Mouse (Mus musculus): Measurements from ENCODE around the gene Kcnc1. TPM values are rescaled to one million over a fixed set of nuclear protein-coding genes. Genes with fewer than 3 reads are reported as not detected.
A peak's percentile ranks its signal among the peaks of the same experiment; 100 is the strongest.

Gene Kcnc1
- total RNA-seq, 2 experiments from 2014 or later, result 120 TPM

- no peak overlapping the region for H3K4me3 ChIP-seq
- no peak overlapping the region for H3K27ac ChIP-seq
- no peak for TF ChIP-seq CTCF (conservative IDR thresholded peaks at IDR 0.05)
- no peak for DNase-seq (ENCODE audit: low spot score in 2 of 2)
Measured at GRCm38 (mm10) chr7:46475464-46475863, 79.2 kb downstream of the Kcnc1 start.

GRCm38 (mm10) chr7:46477456-46477855 lies 81.2 kb downstream of the Kcnc1 start:
- no peak for TF ChIP-seq CTCF (conservative IDR thresholded peaks at IDR 0.05)
- Histone ChIP-seq H3K27ac (no peak overlapping the region), H3K4me3 (no peak overlapping the region)
- DNase-seq (ENCODE audit: low spot score in 2 of 2), result no peak

GRCm38 (mm10) chr7:46479793-46480192 lies 83.5 kb downstream of the Kcnc1 start:
- Histone ChIP-seq H3K27ac (no peak overlapping the region), H3K4me3 (no peak overlapping the region)
- no peak for TF ChIP-seq CTCF (conservative IDR thresholded peaks at IDR 0.05)
- peak; percentile 23 to 41 for DNase-seq (ENCODE audit: low spot score in 2 of 2)

GRCm38 (mm10) chr7:46482099-46482531 lies 85.8 kb downstream of the Kcnc1 start:
- no peak for TF ChIP-seq CTCF (conservative IDR thresholded peaks at IDR 0.05)
- Histone ChIP-seq H3K27ac (no peak overlapping the region), H3K4me3 (no peak overlapping the region)
- DNase-seq (ENCODE audit: low spot score in 2 of 2), result no peak

- H3K27ac ChIP-seq, result no peak overlapping the region
- no peak overlapping the region for H3K4me3 ChIP-seq
- no peak for TF ChIP-seq CTCF (conservative IDR thresholded peaks at IDR 0.05)
- no peak for DNase-seq (ENCODE audit: low spot score in 2 of 2)
Measured at GRCm38 (mm10) chr7:46483050-46483449, 86.8 kb downstream of the Kcnc1 start.

GRCm38 (mm10) chr7:46484223-46484622 lies 87.9 kb downstream of the Kcnc1 start:
- Histone ChIP-seq H3K4me3 (no peak overlapping the region), H3K27ac (no peak overlapping the region)
- no peak for DNase-seq (ENCODE audit: low spot score in 2 of 2)
- TF ChIP-seq CTCF (conservative IDR thresholded peaks at IDR 0.05), result no peak

GRCm38 (mm10) chr7:46486761-46487160 lies 90.5 kb downstream of the Kcnc1 start:
- TF ChIP-seq CTCF (conservative IDR thresholded peaks at IDR 0.05), result no peak
- Histone ChIP-seq H3K4me3 (no peak overlapping the region), H3K27ac (no peak overlapping the region)
- DNase-seq (ENCODE audit: low spot score in 2 of 2), result no peak

- no peak for TF ChIP-seq CTCF (conservative IDR thresholded peaks at IDR 0.05)
- Histone ChIP-seq H3K27ac (no peak overlapping the region), H3K4me3 (no peak overlapping the region)
- DNase-seq (ENCODE audit: low spot score in 2 of 2), result no peak
Measured at GRCm38 (mm10) chr7:46487354-46487753, 91.1 kb downstream of the Kcnc1 start.

Other genes starting within 250 kb of the Kcnc1 start
- 10 to 100 TPM; 52.2 to 63.1 TPM for gene Abcc8, start 216.5 kb upstream of the Kcnc1 start, total RNA-seq (2021)
- gene Ush1c, start 158.0 kb upstream of the Kcnc1 start, total RNA-seq (2021), result under 1 TPM; 0.23 to 0.54 TPM
- gene Otog, start 155.5 kb upstream of the Kcnc1 start, total RNA-seq (2021), result under 1 TPM; 0.20 to 0.25 TPM
- under 1 TPM in 1 of 2 experiments, not detected in 1; 0.20 TPM for gene Myod1, start 20.0 kb upstream of the Kcnc1 start, total RNA-seq (2021)
- gene Sergef, start 243.3 kb downstream of the Kcnc1 start, total RNA-seq (2021), result 10 to 100 TPM; 47.3 to 54.1 TPM